Mouse (Mus musculus): ENCODE measurements around the gene Calcrl. TPM values are rescaled to one million over a fixed set of nuclear protein-coding genes. Genes with fewer than 3 reads are reported as not detected.

Gene Calcrl
- polyA plus RNA-seq, 1 experiment from 2014 or later, result 111 TPM

- H3K27ac ChIP-seq (ENCODE audit: low read length), result no peak overlapping the region
- no peaks in the 10 kb centered on the region for H3K27me3 ChIP-seq (ENCODE audit: control insufficient read depth, insufficient read depth, low read depth, low read length)
- H3K4me1 ChIP-seq (replicated peaks; ENCODE audit: control insufficient read depth, insufficient read depth, low read length), result no peaks in the 10 kb centered on the region
- H3K9ac ChIP-seq (ENCODE audit: low read length), result no peak overlapping the region
- H3K9me3 ChIP-seq (ENCODE audit: control insufficient read depth, low read length), result no peaks in the 10 kb centered on the region
- ATAC-seq (ENCODE audit: low read depth), result no peak
- H3K4me3 ChIP-seq (ENCODE audit: low read length), result no peak overlapping the region
- no peak overlapping the region for H3K4me2 ChIP-seq (ENCODE audit: low read depth, low read length)
- no peaks in the 10 kb centered on the region for H3K36me3 ChIP-seq (ENCODE audit: control insufficient read depth, insufficient read depth, low read length)
- 92% methylated on average over 6 of the region's 6 CpGs for WGBS
These were observed 62.2 kb downstream of the Calcrl start for GRCm38 (mm10) chr2:84362779-84363719.

- H3K27me3 ChIP-seq (ENCODE audit: control insufficient read depth, insufficient read depth, low read depth, low read length), result no peaks in the 10 kb centered on the region
- no peaks in the 10 kb centered on the region for H3K4me1 ChIP-seq (replicated peaks; ENCODE audit: control insufficient read depth, insufficient read depth, low read length)
- no peak overlapping the region for H3K9ac ChIP-seq (ENCODE audit: low read length)
- H3K27ac ChIP-seq (ENCODE audit: low read length), result no peak overlapping the region
- H3K4me3 ChIP-seq (ENCODE audit: low read length), result no peak overlapping the region
- ATAC-seq (ENCODE audit: low read depth), result no peak
- H3K36me3 ChIP-seq (ENCODE audit: control insufficient read depth, insufficient read depth, low read length), result no peaks in the 10 kb centered on the region
- 30% methylated on average over 3 of the region's 3 CpGs for WGBS
- no peak overlapping the region for H3K4me2 ChIP-seq (ENCODE audit: low read depth, low read length)
- no peaks in the 10 kb centered on the region for H3K9me3 ChIP-seq (ENCODE audit: control insufficient read depth, low read length)
These were observed 66.4 kb downstream of the Calcrl start for GRCm38 (mm10) chr2:84358690-84359343.

- no peak overlapping the region for H3K4me2 ChIP-seq (ENCODE audit: low read depth, low read length)
- no peak overlapping the region for H3K27ac ChIP-seq (ENCODE audit: low read length)
- no peaks in the 10 kb centered on the region for H3K9me3 ChIP-seq (ENCODE audit: control insufficient read depth, low read length)
- H3K4me1 ChIP-seq (replicated peaks; ENCODE audit: control insufficient read depth, insufficient read depth, low read length), result no peaks in the 10 kb centered on the region
- H3K9ac ChIP-seq (ENCODE audit: low read length), result no peak overlapping the region
- no peak overlapping the region for H3K4me3 ChIP-seq (ENCODE audit: low read length)
- no peak for ATAC-seq (ENCODE audit: low read depth)
- no peaks in the 10 kb centered on the region for H3K36me3 ChIP-seq (ENCODE audit: control insufficient read depth, insufficient read depth, low read length)
- 70% methylated on average over 4 of the region's 4 CpGs for WGBS
- H3K27me3 ChIP-seq (ENCODE audit: control insufficient read depth, insufficient read depth, low read depth, low read length), result no peaks in the 10 kb centered on the region
These were observed 69.9 kb downstream of the Calcrl start for GRCm38 (mm10) chr2:84355281-84355680.

GRCm38 (mm10) chr2:84347376-84347775, 77.8 kb downstream of the Calcrl start:
- no peaks in the 10 kb centered on the region for H3K4me1 ChIP-seq (replicated peaks; ENCODE audit: control insufficient read depth, insufficient read depth, low read length)
- 63% methylated on average over 2 of the region's 2 CpGs for WGBS
- no peaks in the 10 kb centered on the region for H3K27me3 ChIP-seq (ENCODE audit: control insufficient read depth, insufficient read depth, low read depth, low read length)
- no peak overlapping the region for H3K4me2 ChIP-seq (ENCODE audit: low read depth, low read length)
- no peaks in the 10 kb centered on the region for H3K9me3 ChIP-seq (ENCODE audit: control insufficient read depth, low read length)
- no peak for ATAC-seq (ENCODE audit: low read depth)
- no peak overlapping the region for H3K9ac ChIP-seq (ENCODE audit: low read length)
- 0 out of 2 replicates have a peak, but pooled peaks cover 2% of the 10 kb centered on the region for H3K36me3 ChIP-seq (ENCODE audit: control insufficient read depth, insufficient read depth, low read length)
- no peak overlapping the region for H3K27ac ChIP-seq (ENCODE audit: low read length)
- no peak overlapping the region for H3K4me3 ChIP-seq (ENCODE audit: low read length)

- H3K9me3 ChIP-seq (ENCODE audit: control insufficient read depth, low read length), result no peaks in the 10 kb centered on the region
- H3K27me3 ChIP-seq (ENCODE audit: control insufficient read depth, insufficient read depth, low read depth, low read length), result no peaks in the 10 kb centered on the region
- 55% methylated on average over 2 of the region's 2 CpGs for WGBS
- H3K4me1 ChIP-seq (replicated peaks; ENCODE audit: control insufficient read depth, insufficient read depth, low read length), result no peaks in the 10 kb centered on the region
- no peak overlapping the region for H3K4me2 ChIP-seq (ENCODE audit: low read depth, low read length)
- no peak overlapping the region for H3K9ac ChIP-seq (ENCODE audit: low read length)
- 0 out of 2 replicates have a peak, but pooled peaks cover 2% of the 10 kb centered on the region for H3K36me3 ChIP-seq (ENCODE audit: control insufficient read depth, insufficient read depth, low read length)
- no peak for ATAC-seq (ENCODE audit: low read depth)
- no peak overlapping the region for H3K4me3 ChIP-seq (ENCODE audit: low read length)
- no peak overlapping the region for H3K27ac ChIP-seq (ENCODE audit: low read length)
These were observed 81.5 kb downstream of the Calcrl start for GRCm38 (mm10) chr2:84343756-84344155.

GRCm38 (mm10) chr2:84337774-84338450, 87.3 kb downstream of the Calcrl start:
- Histone ChIP-seq H3K9ac (ENCODE audit: low read length) (no peak overlapping the region), H3K27ac (ENCODE audit: low read length) (no peak overlapping the region), H3K9me3 (ENCODE audit: control insufficient read depth, low read length) (no peaks in the 10 kb centered on the region), H3K4me3 (ENCODE audit: low read length) (no peak overlapping the region), H3K4me2 (ENCODE audit: low read depth, low read length) (no peak overlapping the region), H3K27me3 (ENCODE audit: control insufficient read depth, insufficient read depth, low read depth, low read length) (no peaks in the 10 kb centered on the region), H3K4me1 (replicated peaks; ENCODE audit: control insufficient read depth, insufficient read depth, low read length) (no peaks in the 10 kb centered on the region), H3K36me3 (ENCODE audit: control insufficient read depth, insufficient read depth, low read length) (0 out of 2 replicates have a peak, but pooled peaks cover 1% of the 10 kb centered on the region)
- ATAC-seq (ENCODE audit: low read depth), result no peak
- 92% methylated on average over 1 of the region's 1 CpGs for WGBS

- Histone ChIP-seq H3K4me3 (ENCODE audit: low read length) (no peak overlapping the region), H3K9ac (ENCODE audit: low read length) (no peak overlapping the region), H3K4me1 (replicated peaks; ENCODE audit: control insufficient read depth, insufficient read depth, low read length) (no peaks in the 10 kb centered on the region), H3K4me2 (ENCODE audit: low read depth, low read length) (no peak overlapping the region), H3K9me3 (ENCODE audit: control insufficient read depth, low read length) (no peaks in the 10 kb centered on the region), H3K36me3 (ENCODE audit: control insufficient read depth, insufficient read depth, low read length) (0 out of 2 replicates have a peak, but pooled peaks cover 2% of the 10 kb centered on the region), H3K27me3 (ENCODE audit: control insufficient read depth, insufficient read depth, low read depth, low read length) (no peaks in the 10 kb centered on the region), H3K27ac (ENCODE audit: low read length) (no peak overlapping the region)
- WGBS, result 68% methylated on average over 4 of the region's 4 CpGs
- no peak for ATAC-seq (ENCODE audit: low read depth)
These were observed 88.9 kb downstream of the Calcrl start for GRCm38 (mm10) chr2:84336331-84336730.

GRCm38 (mm10) chr2:84316185-84316805, 108.9 kb downstream of the Calcrl start:
- H3K9me3 ChIP-seq (ENCODE audit: control insufficient read depth, low read length), result no peaks in the 10 kb centered on the region
- no peak overlapping the region for H3K4me3 ChIP-seq (ENCODE audit: low read length)
- H3K27ac ChIP-seq (ENCODE audit: low read length), result no peak overlapping the region
- H3K4me1 ChIP-seq (replicated peaks; ENCODE audit: control insufficient read depth, insufficient read depth, low read length), result no peaks in the 10 kb centered on the region; the same call in 1 of the 2 replicates
- ATAC-seq (ENCODE audit: low read depth), result peak; percentile 45; the same call in 1 of the 2 replicates
- 45% methylated on average over 4 of the region's 4 CpGs for WGBS
- no peaks in the 10 kb centered on the region for H3K27me3 ChIP-seq (ENCODE audit: control insufficient read depth, insufficient read depth, low read depth, low read length)
- no peak overlapping the region for H3K4me2 ChIP-seq (ENCODE audit: low read depth, low read length)
- H3K9ac ChIP-seq (ENCODE audit: low read length), result no peak overlapping the region
- H3K36me3 ChIP-seq (ENCODE audit: control insufficient read depth, insufficient read depth, low read length), result no peaks in the 10 kb centered on the region
